Mouse (Mus musculus): ENCODE results near the gene Etv6.

DNA sequence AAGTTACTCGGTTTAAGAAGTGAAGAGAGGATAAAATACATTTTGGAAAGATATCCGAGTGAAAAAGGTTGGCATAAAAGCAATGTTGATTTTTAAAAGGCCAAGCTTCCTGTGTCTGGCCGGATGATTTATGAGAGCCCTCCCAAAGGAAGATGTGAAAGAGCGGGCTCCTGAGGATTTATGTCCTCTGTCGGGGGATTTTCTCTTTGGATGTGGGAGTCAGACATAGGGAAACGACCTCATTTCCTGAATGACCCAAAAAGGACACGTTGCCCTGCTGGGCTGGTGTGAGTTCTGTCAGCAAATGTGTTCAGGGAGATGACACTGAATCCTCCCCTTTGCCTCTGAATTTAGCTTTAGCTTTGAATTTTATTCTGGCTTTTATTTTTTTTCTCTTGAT is 8.0 kb downstream of the Etv6 start:
- TF ChIP-seq CTCF (IDR thresholded peaks at IDR 0.05; ENCODE audit: insufficient read depth, low read length) (no peak), POLR2A (IDR thresholded peaks at IDR 0.05; ENCODE audit: borderline replicate concordance, extremely low read depth, low read depth, low read length) (no peak)
